Mouse (Mus musculus): ENCODE data around the gene Doc2b. TPM values are rescaled to one million over a fixed set of nuclear protein-coding genes. Genes with fewer than 3 reads are reported as not detected.

The Doc2b gene
- polyA plus RNA-seq, 1 experiment from 2014 or later, result 2.9 TPM

GRCm38 (mm10) chr11:75769206-75769605 lies 26.6 kb downstream of the Doc2b start:
- Histone ChIP-seq H3K27ac (no peak overlapping the region), H3K9ac (no peak overlapping the region)
- peak; percentile 81 for DNase-seq (ENCODE audit: low spot score)

GRCm38 (mm10) chr11:75768091-75768989 lies 27.5 kb downstream of the Doc2b start:
- ATAC-seq (ENCODE audit: low FRiP score) (no peak), DNase-seq (ENCODE audit: low spot score) (no peak)

More at GRCm38 (mm10) chr11:75769206-75769605, 26.6 kb downstream of the Doc2b start:
- Histone ChIP-seq H3K36me3 (replicated peaks; ENCODE audit: control insufficient read depth, insufficient read depth) (peaks cover 40% of the 10 kb centered on the region), H3K4me2 (replicated peaks) (peak overlapping the region; percentile 23), H3K4me3 (replicated peaks; ENCODE audit: low read length) (no peak overlapping the region), H3K4me1 (replicated peaks; ENCODE audit: control insufficient read depth, insufficient read depth, low read length) (peaks cover 5% of the 10 kb centered on the region; the same call in 1 of the 2 replicates), H3K9me3 (ENCODE audit: control insufficient read depth, low read length) (no peaks in the 10 kb centered on the region), H3K27me3 (ENCODE audit: control insufficient read depth, insufficient read depth, low read length) (no peaks in the 10 kb centered on the region)
- peak; percentile 94 for ATAC-seq (ENCODE audit: low FRiP score)
- under 1% methylated on average over 23 of the region's 23 CpGs for WGBS

GRCm38 (mm10) chr11:75767014-75767413 lies 28.8 kb downstream of the Doc2b start:
- ATAC-seq (ENCODE audit: low FRiP score) (no peak), DNase-seq (ENCODE audit: low spot score) (no peak)
- Histone ChIP-seq H3K27ac (no peak overlapping the region), H3K4me2 (replicated peaks) (no peak overlapping the region), H3K9ac (no peak overlapping the region), H3K4me1 (replicated peaks; ENCODE audit: control insufficient read depth, insufficient read depth, low read length) (peaks cover 5% of the 10 kb centered on the region; the same call in 1 of the 2 replicates), H3K36me3 (replicated peaks; ENCODE audit: control insufficient read depth, insufficient read depth) (peaks cover 59% of the 10 kb centered on the region), H3K27me3 (ENCODE audit: control insufficient read depth, insufficient read depth, low read length) (no peaks in the 10 kb centered on the region), H3K4me3 (replicated peaks; ENCODE audit: low read length) (no peak overlapping the region), H3K9me3 (ENCODE audit: control insufficient read depth, low read length) (no peaks in the 10 kb centered on the region)
- WGBS, result 75% methylated on average over 2 of the region's 2 CpGs

More at GRCm38 (mm10) chr11:75768091-75768989, 27.5 kb downstream of the Doc2b start:
- Histone ChIP-seq H3K36me3 (replicated peaks; ENCODE audit: control insufficient read depth, insufficient read depth) (peaks cover 48% of the 10 kb centered on the region), H3K4me2 (replicated peaks) (no peak overlapping the region), H3K27me3 (ENCODE audit: control insufficient read depth, insufficient read depth, low read length) (no peaks in the 10 kb centered on the region), H3K27ac (no peak overlapping the region), H3K9ac (no peak overlapping the region), H3K4me3 (replicated peaks; ENCODE audit: low read length) (no peak overlapping the region), H3K4me1 (replicated peaks; ENCODE audit: control insufficient read depth, insufficient read depth, low read length) (peaks cover 5% of the 10 kb centered on the region; the same call in 1 of the 2 replicates), H3K9me3 (ENCODE audit: control insufficient read depth, low read length) (no peaks in the 10 kb centered on the region)
- 61% methylated on average over 6 of the region's 6 CpGs for WGBS

DNA sequence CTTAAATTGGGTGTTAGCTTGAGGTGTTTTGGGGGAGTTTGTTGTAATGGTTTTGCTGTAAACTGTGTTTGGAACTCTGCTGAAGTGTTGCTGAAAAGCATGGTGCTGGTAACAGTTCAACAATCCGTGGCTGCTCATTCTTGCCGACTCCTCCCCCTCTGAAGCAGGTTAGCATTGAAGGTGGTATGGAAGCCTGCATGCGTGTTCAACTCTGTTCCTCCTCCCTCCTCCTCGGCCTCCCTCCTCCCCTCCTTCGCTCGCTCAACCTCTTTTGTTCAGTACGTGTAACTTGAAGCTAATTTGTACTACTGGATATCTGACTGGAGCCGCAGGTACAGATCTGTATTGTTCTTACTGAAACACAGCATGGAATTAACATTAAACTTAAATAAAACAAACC lies 30.7 kb downstream of the Doc2b start:
- H3K36me3 ChIP-seq (replicated peaks; ENCODE audit: control insufficient read depth, insufficient read depth), result peaks cover 76% of the 10 kb centered on the region

GRCm38 (mm10) chr11:75764521-75765023 lies 31.3 kb downstream of the Doc2b start:
- ATAC-seq (ENCODE audit: low FRiP score), result no peak
- Histone ChIP-seq H3K36me3 (replicated peaks; ENCODE audit: control insufficient read depth, insufficient read depth) (peaks cover 82% of the 10 kb centered on the region), H3K4me1 (replicated peaks; ENCODE audit: control insufficient read depth, insufficient read depth, low read length) (peaks cover 2% of the 10 kb centered on the region; the same call in 1 of the 2 replicates), H3K27me3 (ENCODE audit: control insufficient read depth, insufficient read depth, low read length) (no peaks in the 10 kb centered on the region), H3K27ac (no peak overlapping the region), H3K9ac (no peak overlapping the region), H3K4me2 (replicated peaks) (no peak overlapping the region), H3K9me3 (ENCODE audit: control insufficient read depth, low read length) (no peaks in the 10 kb centered on the region), H3K4me3 (replicated peaks; ENCODE audit: low read length) (no peak overlapping the region)
- DNase-seq (ENCODE audit: low spot score), result no peak
- WGBS, result 82% methylated on average over 4 of the region's 4 CpGs

More for the DNA sequence above, 30.7 kb downstream of the Doc2b start:
- Histone ChIP-seq H3K4me1 (replicated peaks; ENCODE audit: control insufficient read depth, insufficient read depth, low read length) (peaks cover 5% of the 10 kb centered on the region; the same call in 1 of the 2 replicates), H3K27ac (no peak overlapping the region), H3K9ac (no peak overlapping the region), H3K27me3 (ENCODE audit: control insufficient read depth, insufficient read depth, low read length) (no peaks in the 10 kb centered on the region), H3K9me3 (ENCODE audit: control insufficient read depth, low read length) (no peaks in the 10 kb centered on the region), H3K4me3 (replicated peaks; ENCODE audit: low read length) (no peak overlapping the region), H3K4me2 (replicated peaks) (no peak overlapping the region)
- WGBS, result 89% methylated on average over 8 of the region's 8 CpGs
- ATAC-seq (ENCODE audit: low FRiP score) (no peak), DNase-seq (ENCODE audit: low spot score) (no peak)

DNA sequence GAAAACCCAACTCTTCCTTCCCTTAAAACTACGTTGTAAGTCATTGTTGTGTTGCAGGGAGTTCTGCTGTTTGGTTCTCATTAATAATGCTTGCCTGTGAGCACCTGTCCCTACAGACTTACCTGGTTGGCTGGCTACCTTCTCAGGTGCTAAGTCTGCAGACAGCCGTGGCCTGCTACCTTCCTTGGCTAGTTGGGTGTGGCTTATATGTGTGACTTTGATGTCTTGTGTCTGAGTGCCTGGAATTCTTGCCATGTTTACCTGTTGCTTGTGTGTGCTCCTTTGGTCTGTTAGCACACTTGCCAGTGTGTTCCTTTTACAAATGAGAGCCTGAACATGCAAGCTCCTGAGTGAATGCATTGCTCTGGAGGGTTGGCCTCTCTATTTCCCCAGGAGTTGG lies 33.1 kb downstream of the Doc2b start:
- H3K4me2 ChIP-seq (replicated peaks), result no peak overlapping the region
- no peaks in the 10 kb centered on the region for H3K9me3 ChIP-seq (ENCODE audit: control insufficient read depth, low read length)
- H3K36me3 ChIP-seq (replicated peaks; ENCODE audit: control insufficient read depth, insufficient read depth), result peaks cover 95% of the 10 kb centered on the region
- H3K27ac ChIP-seq, result no peak overlapping the region
- H3K27me3 ChIP-seq (ENCODE audit: control insufficient read depth, insufficient read depth, low read length), result no peaks in the 10 kb centered on the region
- DNase-seq (ENCODE audit: low spot score) (no peak), ATAC-seq (ENCODE audit: low FRiP score) (no peak)
- H3K4me1 ChIP-seq (replicated peaks; ENCODE audit: control insufficient read depth, insufficient read depth, low read length), result no peaks in the 10 kb centered on the region
- H3K9ac ChIP-seq, result no peak overlapping the region
- no peak overlapping the region for H3K4me3 ChIP-seq (replicated peaks; ENCODE audit: low read length)
- WGBS, result 83% methylated on average over 2 of the region's 2 CpGs

DNA sequence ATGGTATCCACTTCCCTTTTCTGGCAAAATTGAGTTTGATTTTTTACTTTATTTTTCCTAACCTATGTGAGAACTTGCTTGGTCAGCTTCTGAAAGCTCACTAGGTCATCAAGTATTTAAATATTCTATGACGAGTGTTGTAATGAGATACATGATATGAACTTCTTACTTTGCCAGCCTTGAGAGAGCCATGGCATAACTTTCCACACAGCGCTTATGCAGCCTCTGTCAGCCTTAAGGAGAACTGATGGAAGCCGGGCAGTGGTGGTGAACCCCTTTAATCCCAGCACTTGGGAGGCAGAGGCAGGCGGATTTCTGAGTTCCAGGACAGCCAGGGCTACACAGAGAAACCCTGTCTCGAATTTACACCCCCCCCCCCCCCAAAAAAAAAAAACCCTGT lies 35.1 kb downstream of the Doc2b start:
- no peak overlapping the region for H3K27ac ChIP-seq
- DNase-seq (ENCODE audit: low spot score) (no peak), ATAC-seq (ENCODE audit: low FRiP score) (no peak)
- H3K9ac ChIP-seq, result no peak overlapping the region
- H3K4me2 ChIP-seq (replicated peaks), result no peak overlapping the region
- no peaks in the 10 kb centered on the region for H3K9me3 ChIP-seq (ENCODE audit: control insufficient read depth, low read length)
- no peak overlapping the region for H3K4me3 ChIP-seq (replicated peaks; ENCODE audit: low read length)
- H3K27me3 ChIP-seq (ENCODE audit: control insufficient read depth, insufficient read depth, low read length), result no peaks in the 10 kb centered on the region
- H3K36me3 ChIP-seq (replicated peaks; ENCODE audit: control insufficient read depth, insufficient read depth), result peaks cover 93% of the 10 kb centered on the region
- H3K4me1 ChIP-seq (replicated peaks; ENCODE audit: control insufficient read depth, insufficient read depth, low read length), result no peaks in the 10 kb centered on the region
- 87% methylated on average over 5 of the region's 5 CpGs for WGBS

- Histone ChIP-seq H3K27me3 (ENCODE audit: control insufficient read depth, insufficient read depth, low read length) (no peaks in the 10 kb centered on the region), H3K9me3 (ENCODE audit: control insufficient read depth, low read length) (no peaks in the 10 kb centered on the region), H3K9ac (no peak overlapping the region), H3K27ac (no peak overlapping the region), H3K36me3 (replicated peaks; ENCODE audit: control insufficient read depth, insufficient read depth) (peaks cover 81% of the 10 kb centered on the region), H3K4me2 (replicated peaks) (no peak overlapping the region), H3K4me1 (replicated peaks; ENCODE audit: control insufficient read depth, insufficient read depth, low read length) (no peaks in the 10 kb centered on the region), H3K4me3 (replicated peaks; ENCODE audit: low read length) (no peak overlapping the region)
- ATAC-seq (ENCODE audit: low FRiP score) (no peak), DNase-seq (ENCODE audit: low spot score) (no peak)
- 97% methylated on average over 1 of the region's 1 CpGs for WGBS
Measured at GRCm38 (mm10) chr11:75758553-75758952, 37.3 kb downstream of the Doc2b start.

DNA sequence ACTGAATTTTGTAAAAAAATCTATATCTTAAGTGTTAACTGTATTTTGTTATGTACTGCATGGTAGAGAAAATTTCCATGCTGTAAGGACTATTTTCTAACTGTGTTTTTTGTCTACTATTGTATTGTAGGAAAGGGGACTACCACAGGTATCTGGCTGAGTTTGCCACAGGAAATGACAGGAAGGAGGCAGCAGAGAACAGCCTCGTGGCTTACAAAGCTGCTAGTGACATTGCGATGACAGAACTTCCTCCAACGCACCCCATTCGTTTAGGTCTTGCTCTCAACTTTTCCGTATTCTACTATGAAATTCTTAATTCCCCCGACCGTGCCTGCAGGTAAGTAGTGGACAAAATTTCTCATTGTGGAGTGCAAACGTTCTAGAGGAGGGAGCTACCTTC lies 39.2 kb downstream of the Doc2b start:
- ATAC-seq (ENCODE audit: low FRiP score), result no peak
- Histone ChIP-seq H3K27ac (no peak overlapping the region), H3K4me3 (replicated peaks; ENCODE audit: low read length) (no peak overlapping the region), H3K36me3 (replicated peaks; ENCODE audit: control insufficient read depth, insufficient read depth) (peaks cover 74% of the 10 kb centered on the region), H3K4me2 (replicated peaks) (no peak overlapping the region), H3K9me3 (ENCODE audit: control insufficient read depth, low read length) (no peaks in the 10 kb centered on the region), H3K27me3 (ENCODE audit: control insufficient read depth, insufficient read depth, low read length) (no peaks in the 10 kb centered on the region), H3K4me1 (replicated peaks; ENCODE audit: control insufficient read depth, insufficient read depth, low read length) (no peaks in the 10 kb centered on the region), H3K9ac (no peak overlapping the region)
- DNase-seq (ENCODE audit: low spot score), result no peak
- 91% methylated on average over 8 of the region's 8 CpGs for WGBS

Data from hindbrain, embryonic 14.5 days (tissue).